Mouse (Mus musculus) neural tube, embryonic 11.5 days (tissue): Measurements from ENCODE around the gene Pacs2. TPM values are rescaled to one million over a fixed set of nuclear protein-coding genes. Genes with fewer than 3 reads are reported as not detected.

Experiments used
- ATAC-seq: fragments of 200-750 bp; cut with Nextera tagmentation; 2 replicates; pipeline ENCODE4 v1.8.0; 2017; ENCODE audit warnings: moderate number of reproducible peaks, mild to moderate bottlenecking, moderate TSS enrichment, moderate library complexity; ENCODE audit not compliant: insufficient read depth, low FRiP score, low TSS enrichment
- DNase-seq: peaks from one replicate; pipeline ENCODE4 v3.0.0-alpha.2; 2015; ENCODE audit warnings: low spot score
- H3K27ac ChIP-seq: fragments of 300-500 bp; sonication (generic); 2 replicates; pipeline ENCODE4 v1.5.1; 2014; ENCODE audit warnings: low read depth, mild to moderate bottlenecking, low read length
- H3K27me3 ChIP-seq: fragments of 300-500 bp; sonication (generic); 2 replicates; pipeline ENCODE4 v1.6.1; 2014; ENCODE audit warnings: mild to moderate bottlenecking, low read length, mixed read lengths; ENCODE audit not compliant: control insufficient read depth, insufficient read depth
- H3K36me3 ChIP-seq: fragments of 300-500 bp; sonication (generic); 2 replicates; pipeline ENCODE4 v1.6.1; 2014; ENCODE audit warnings: mild to moderate bottlenecking, low read length, moderate library complexity, mixed read lengths; ENCODE audit not compliant: control insufficient read depth, insufficient read depth
- H3K4me1 ChIP-seq: fragments of 300-500 bp; sonication (generic); 2 replicates; pipeline ENCODE4 v1.6.1; 2014; ENCODE audit warnings: low read length, mixed read lengths; ENCODE audit not compliant: control insufficient read depth, insufficient read depth
- H3K4me2 ChIP-seq: fragments of 300-500 bp; sonication (generic); 2 replicates; pipeline ENCODE4 v1.6.1; 2014; ENCODE audit warnings: low read depth, mild to moderate bottlenecking, moderate library complexity
- H3K4me3 ChIP-seq: fragments of 300-500 bp; sonication (generic); 2 replicates; pipeline ENCODE4 v1.5.1; 2014; ENCODE audit warnings: low read depth, low read length
- H3K9ac ChIP-seq: fragments of 300-500 bp; sonication (generic); 2 replicates; pipeline ENCODE4 v1.6.1; 2014; ENCODE audit warnings: mild to moderate bottlenecking, low read length
- H3K9me3 ChIP-seq: fragments of 300-500 bp; sonication (generic); 2 replicates; pipeline ENCODE4 v1.6.1; 2016; ENCODE audit warnings: low read length; ENCODE audit not compliant: control insufficient read depth
- WGBS: fragments of 180-500 bp; shearing (Covaris S2); extraction: QIAGEN DNeasy Blood & Tissue Kit; methylation state at CpG from one replicate; pipeline ENCODE4 v1.1.7; 2014; 5-methylcytosine and 5-hydroxymethylcytosine counted together
- polyA plus RNA-seq: library from polyadenylated mRNA; unstranded; fragments of >200 nt; fragmentation: Nextera tagmentation; extraction: Ambion mirVana; gene quantifications from 2 replicates; pipeline ENCODE4 v1.2.1, GENCODE M21; 2014

Gene Pacs2
- polyA plus RNA-seq, 1 experiment from 2014 or later: 25.1 TPM

GRCm38 (mm10) chr12:112985346-112985745 is 29.0 kb upstream of the Pacs2 start:
- WGBS: 93% methylated on average over 6 of the region's 6 CpGs

GRCm38 (mm10) chr12:112987877-112988276 is 26.4 kb upstream of the Pacs2 start:
- no peak overlapping the region for H3K9ac ChIP-seq
- no peak overlapping the region for H3K27ac ChIP-seq
- no peaks in the 10 kb centered on the region for H3K27me3 ChIP-seq
- no peak for DNase-seq
- no peak overlapping the region for H3K4me3 ChIP-seq
- H3K4me1 ChIP-seq: no peaks in the 10 kb centered on the region
- WGBS: 79% methylated on average over 6 of the region's 6 CpGs
- no peaks in the 10 kb centered on the region for H3K9me3 ChIP-seq
- peaks cover 4% of the 10 kb centered on the region; the same call in 1 of the 2 replicates for H3K36me3 ChIP-seq
- H3K4me2 ChIP-seq: no peak overlapping the region
- no peak for ATAC-seq

More at GRCm38 (mm10) chr12:112985346-112985745, 29.0 kb upstream of the Pacs2 start:
- no peaks in the 10 kb centered on the region for H3K27me3 ChIP-seq
- no peak overlapping the region for H3K4me3 ChIP-seq
- no peak overlapping the region for H3K27ac ChIP-seq
- H3K4me1 ChIP-seq: no peaks in the 10 kb centered on the region
- H3K9me3 ChIP-seq: no peaks in the 10 kb centered on the region
- DNase-seq: no peak
- H3K4me2 ChIP-seq: no peak overlapping the region
- peaks cover 5% of the 10 kb centered on the region for H3K36me3 ChIP-seq
- no peak for ATAC-seq
- no peak overlapping the region for H3K9ac ChIP-seq

- Histone ChIP-seq H3K36me3 (no peaks in the 10 kb centered on the region; the same call in 1 of the 2 replicates), H3K4me3 (no peak overlapping the region), H3K27ac (no peak overlapping the region), H3K9ac (no peak overlapping the region), H3K4me2 (no peak overlapping the region), H3K9me3 (no peaks in the 10 kb centered on the region), H3K27me3 (no peaks in the 10 kb centered on the region), H3K4me1 (no peaks in the 10 kb centered on the region)
- ATAC-seq: no peak
- no peak for DNase-seq
- 88% methylated on average over 5 of the region's 5 CpGs for WGBS
Observed at GRCm38 (mm10) chr12:112990706-112991405, 23.5 kb upstream of the Pacs2 start.

- H3K4me3 ChIP-seq: no peak overlapping the region
- no peaks in the 10 kb centered on the region for H3K4me1 ChIP-seq
- DNase-seq (no peak), ATAC-seq (no peak)
- no peaks in the 10 kb centered on the region for H3K27me3 ChIP-seq
- no peak overlapping the region for H3K27ac ChIP-seq
- H3K9me3 ChIP-seq: no peaks in the 10 kb centered on the region
- H3K9ac ChIP-seq: no peak overlapping the region
- H3K36me3 ChIP-seq: no peaks in the 10 kb centered on the region; the same call in 1 of the 2 replicates
- H3K4me2 ChIP-seq: no peak overlapping the region
- 95% methylated on average over 2 of the region's 2 CpGs for WGBS
Observed at GRCm38 (mm10) chr12:112991444-112991843, 22.9 kb upstream of the Pacs2 start.

- Histone ChIP-seq H3K27me3 (no peaks in the 10 kb centered on the region), H3K36me3 (no peaks in the 10 kb centered on the region), H3K4me2 (no peak overlapping the region), H3K9me3 (no peaks in the 10 kb centered on the region), H3K4me3 (no peak overlapping the region), H3K9ac (no peak overlapping the region), H3K4me1 (peaks cover 8% of the 10 kb centered on the region; the same call in 1 of the 2 replicates), H3K27ac (no peak overlapping the region)
- ATAC-seq (no peak), DNase-seq (no peak)
- WGBS: 79% methylated on average over 4 of the region's 4 CpGs
Observed at GRCm38 (mm10) chr12:112994153-112994552, 20.2 kb upstream of the Pacs2 start.

GRCm38 (mm10) chr12:112999569-113000293 is 14.6 kb upstream of the Pacs2 start:
- Histone ChIP-seq H3K4me3 (peak overlapping the region; percentile 88), H3K4me2 (peak overlapping the region; percentile 88), H3K9ac (peak overlapping the region; percentile 91), H3K4me1 (peaks cover 11% of the 10 kb centered on the region; the same call in 1 of the 2 replicates), H3K27ac (peak overlapping the region; percentile 89), H3K9me3 (no peaks in the 10 kb centered on the region), H3K36me3 (no peaks in the 10 kb centered on the region), H3K27me3 (no peaks in the 10 kb centered on the region)
- DNase-seq (no peak), ATAC-seq (no peak)
- 1% methylated on average over 56 of the region's 56 CpGs for WGBS

- Histone ChIP-seq H3K4me3 (peak within 1 kb of the TSS; percentile 88), H3K4me2 (peak within 1 kb of the TSS; percentile 88), H3K9ac (peak within 1 kb of the TSS; percentile 91), H3K36me3 (no peaks in the 10 kb centered on the region), H3K27me3 (no peaks in the 10 kb centered on the region), H3K9me3 (no peaks in the 10 kb centered on the region), H3K27ac (peak within 1 kb of the TSS; percentile 89), H3K4me1 (peaks cover 11% of the 10 kb centered on the region; the same call in 1 of the 2 replicates)
- peak; percentile 98 for DNase-seq
- peak; percentile 97 for ATAC-seq
- WGBS: under 1% methylated on average over 94 of the region's 96 CpGs
Observed at GRCm38 (mm10) chr12:113000294-113001132, 13.8 kb upstream of the Pacs2 start, which contains the start of gene Brf1. Gene Brf1, minus strand, starts transcription at chr12:113000704.

- Histone ChIP-seq H3K9ac (peak overlapping the region; percentile 41), H3K4me1 (peaks cover 11% of the 10 kb centered on the region; the same call in 1 of the 2 replicates)
- 3% methylated on average over 5 of the region's 5 CpGs for WGBS
Observed at GRCm38 (mm10) chr12:113001133-113001474, 13.2 kb upstream of the Pacs2 start.

More at GRCm38 (mm10) chr12:113001133-113001474, 13.2 kb upstream of the Pacs2 start:
- H3K27me3 ChIP-seq: no peaks in the 10 kb centered on the region
- H3K9me3 ChIP-seq: no peaks in the 10 kb centered on the region
- no peaks in the 10 kb centered on the region for H3K36me3 ChIP-seq
- DNase-seq: no peak
- H3K27ac ChIP-seq: peak overlapping the region; percentile 89
- no peak for ATAC-seq
- H3K4me3 ChIP-seq: peak overlapping the region; percentile 88
- peak overlapping the region; percentile 47 for H3K4me2 ChIP-seq
